Mouse (Mus musculus) limb, embryonic 11.5 days (tissue): ENCODE data around the gene Dnah11. TPM values are rescaled to one million over a fixed set of nuclear protein-coding genes. Genes with fewer than 3 reads are reported as not detected.

Source experiments
- ATAC-seq: fragments of 200-750 bp; cut with Nextera tagmentation; 2 replicates; pipeline ENCODE4 v1.8.0; 2017; ENCODE audit warnings: low read depth; ENCODE audit not compliant: insufficient number of reproducible peaks, low FRiP score, low TSS enrichment
- DNase-seq: peaks from one replicate; pipeline ENCODE4 v3.0.0-alpha.2; 2015; ENCODE audit warnings: low spot score
- H3K27ac ChIP-seq: fragments of 300-500 bp; sonication (generic); replicated peaks from 2 replicates; pipeline ENCODE4 v1.5.1; 2014; ENCODE audit warnings: low read depth, mild to moderate bottlenecking, low read length
- H3K27me3 ChIP-seq: fragments of 300-500 bp; sonication (generic); 2 replicates; pipeline ENCODE4 v1.6.1; 2014; ENCODE audit warnings: mild to moderate bottlenecking, low read length, mixed read lengths; ENCODE audit not compliant: control insufficient read depth, insufficient read depth
- H3K36me3 ChIP-seq: fragments of 300-500 bp; sonication (generic); 2 replicates; pipeline ENCODE4 v1.6.1; 2014; ENCODE audit warnings: mild to moderate bottlenecking, low read length, moderate library complexity, mixed read lengths; ENCODE audit not compliant: control insufficient read depth, insufficient read depth
- H3K4me1 ChIP-seq: fragments of 300-500 bp; sonication (generic); 2 replicates; pipeline ENCODE4 v1.6.1; 2014; ENCODE audit warnings: low read length, mixed read lengths; ENCODE audit not compliant: control insufficient read depth, insufficient read depth
- H3K4me2 ChIP-seq: fragments of 300-500 bp; sonication (generic); 2 replicates; pipeline ENCODE4 v1.6.1; 2014; ENCODE audit warnings: low read depth, mild to moderate bottlenecking, moderate library complexity; ENCODE audit not compliant: severe bottlenecking
- H3K4me3 ChIP-seq: fragments of 300-500 bp; sonication (generic); 2 replicates; pipeline ENCODE4 v1.5.1; 2014; ENCODE audit warnings: low read depth, low read length
- H3K9ac ChIP-seq: fragments of 300-500 bp; sonication (generic); 2 replicates; pipeline ENCODE4 v1.6.1; 2014; ENCODE audit warnings: mild to moderate bottlenecking, low read length
- H3K9me3 ChIP-seq: fragments of 300-500 bp; sonication (generic); 2 replicates; pipeline ENCODE4 v1.6.1; 2016; ENCODE audit warnings: low read length; ENCODE audit not compliant: control insufficient read depth
- WGBS: fragments of 180-500 bp; shearing (Covaris S2); extraction: QIAGEN DNeasy Blood & Tissue Kit; methylation state at CpG from one replicate; pipeline ENCODE4 v1.1.7; 2014; 5-methylcytosine and 5-hydroxymethylcytosine counted together
- polyA plus RNA-seq: library from polyadenylated mRNA; unstranded; fragments of >200 nt; fragmentation: Nextera tagmentation; extraction: Ambion mirVana; gene quantifications from 2 replicates; pipeline ENCODE4 v1.2.1, GENCODE M21; 2014

Dnah11 gene
- polyA plus RNA-seq, 1 experiment from 2014 or later: 0.19 TPM

- H3K27ac ChIP-seq: no peak overlapping the region
Measured at GRCm38 (mm10) chr12:117993499-117993898, 205.3 kb downstream of the Dnah11 start.

GRCm38 (mm10) chr12:117989018-117989828 lies 209.6 kb downstream of the Dnah11 start:
- DNase-seq: peak; percentile 52
- Histone ChIP-seq H3K4me1 (0 out of 2 replicates have a peak, but pooled peaks cover 3% of the 10 kb centered on the region), H3K36me3 (no peaks in the 10 kb centered on the region), H3K9me3 (no peaks in the 10 kb centered on the region), H3K4me2 (peak overlapping the region; percentile 33; the same call in 1 of the 2 replicates), H3K27ac (no peak overlapping the region), H3K27me3 (no peaks in the 10 kb centered on the region), H3K9ac (no peak overlapping the region), H3K4me3 (no peak overlapping the region)
- under 1% methylated on average over 11 of the region's 11 CpGs for WGBS
- peak; percentile 55; the same call in 1 of the 2 replicates for ATAC-seq

More at GRCm38 (mm10) chr12:117993499-117993898, 205.3 kb downstream of the Dnah11 start:
- Histone ChIP-seq H3K27me3 (no peaks in the 10 kb centered on the region), H3K9ac (no peak overlapping the region), H3K4me2 (no peak overlapping the region), H3K4me3 (no peak overlapping the region), H3K9me3 (no peaks in the 10 kb centered on the region), H3K4me1 (0 out of 2 replicates have a peak, but pooled peaks cover 3% of the 10 kb centered on the region), H3K36me3 (no peaks in the 10 kb centered on the region)
- peak; percentile 86 for ATAC-seq
- WGBS: 3% methylated on average over 7 of the region's 7 CpGs
- peak; percentile 86 for DNase-seq

- H3K27me3 ChIP-seq: no peaks in the 10 kb centered on the region
- DNase-seq: no peak
- H3K4me2 ChIP-seq: no peak overlapping the region
- H3K4me3 ChIP-seq: no peak overlapping the region
- H3K27ac ChIP-seq: no peak overlapping the region
- no peak overlapping the region for H3K9ac ChIP-seq
- no peaks in the 10 kb centered on the region for H3K9me3 ChIP-seq
- no peak for ATAC-seq
- H3K4me1 ChIP-seq: no peaks in the 10 kb centered on the region
- 67% methylated on average over 3 of the region's 3 CpGs for WGBS
- H3K36me3 ChIP-seq: no peaks in the 10 kb centered on the region
Measured at GRCm38 (mm10) chr12:117980315-117980714, 218.5 kb downstream of the Dnah11 start.

- no peak for DNase-seq
- Histone ChIP-seq H3K9me3 (no peaks in the 10 kb centered on the region), H3K36me3 (no peaks in the 10 kb centered on the region), H3K4me1 (no peaks in the 10 kb centered on the region), H3K4me3 (no peak overlapping the region), H3K27ac (no peak overlapping the region), H3K9ac (no peak overlapping the region), H3K4me2 (no peak overlapping the region), H3K27me3 (no peaks in the 10 kb centered on the region)
- no peak for ATAC-seq
Measured at GRCm38 (mm10) chr12:117973712-117974111, 225.1 kb downstream of the Dnah11 start.

- WGBS: 78% methylated on average over 2 of the region's 2 CpGs
- ATAC-seq: no peak
Measured at GRCm38 (mm10) chr12:117962698-117963097, 236.1 kb downstream of the Dnah11 start.

GRCm38 (mm10) chr12:117959213-117959612 lies 239.6 kb downstream of the Dnah11 start:
- Histone ChIP-seq H3K27ac (no peak overlapping the region), H3K4me2 (no peak overlapping the region)
- no peak for ATAC-seq

More at GRCm38 (mm10) chr12:117962698-117963097, 236.1 kb downstream of the Dnah11 start:
- Histone ChIP-seq H3K4me2 (no peak overlapping the region), H3K4me1 (no peaks in the 10 kb centered on the region), H3K36me3 (no peaks in the 10 kb centered on the region), H3K27ac (no peak overlapping the region), H3K27me3 (no peaks in the 10 kb centered on the region), H3K9me3 (no peaks in the 10 kb centered on the region), H3K4me3 (no peak overlapping the region), H3K9ac (no peak overlapping the region)
- no peak for DNase-seq

GRCm38 (mm10) chr12:117946823-117947704 lies 251.8 kb downstream of the Dnah11 start:
- Histone ChIP-seq H3K9ac (no peak overlapping the region), H3K36me3 (no peaks in the 10 kb centered on the region), H3K27ac (no peak overlapping the region), H3K4me3 (no peak overlapping the region), H3K4me2 (no peak overlapping the region), H3K9me3 (no peaks in the 10 kb centered on the region), H3K27me3 (no peaks in the 10 kb centered on the region), H3K4me1 (no peaks in the 10 kb centered on the region)
- DNase-seq (no peak), ATAC-seq (no peak)
- WGBS: 72% methylated on average over 5 of the region's 5 CpGs

More at GRCm38 (mm10) chr12:117959213-117959612, 239.6 kb downstream of the Dnah11 start:
- no peak overlapping the region for H3K4me3 ChIP-seq
- no peaks in the 10 kb centered on the region for H3K4me1 ChIP-seq
- no peaks in the 10 kb centered on the region for H3K36me3 ChIP-seq
- no peaks in the 10 kb centered on the region for H3K9me3 ChIP-seq
- no peak for DNase-seq
- no peaks in the 10 kb centered on the region for H3K27me3 ChIP-seq
- no peak overlapping the region for H3K9ac ChIP-seq

GRCm38 (mm10) chr12:117941947-117942346 lies 256.9 kb downstream of the Dnah11 start:
- Histone ChIP-seq H3K9ac (no peak overlapping the region), H3K4me3 (no peak overlapping the region), H3K27ac (no peak overlapping the region), H3K4me2 (no peak overlapping the region), H3K36me3 (no peaks in the 10 kb centered on the region), H3K27me3 (no peaks in the 10 kb centered on the region), H3K9me3 (no peaks in the 10 kb centered on the region), H3K4me1 (no peaks in the 10 kb centered on the region)
- ATAC-seq (no peak), DNase-seq (no peak)
- WGBS: 49% methylated on average over 7 of the region's 7 CpGs
